Comparison of ENCODE assay signal across 8 mouse cellular contexts in the genomic region with DNA sequence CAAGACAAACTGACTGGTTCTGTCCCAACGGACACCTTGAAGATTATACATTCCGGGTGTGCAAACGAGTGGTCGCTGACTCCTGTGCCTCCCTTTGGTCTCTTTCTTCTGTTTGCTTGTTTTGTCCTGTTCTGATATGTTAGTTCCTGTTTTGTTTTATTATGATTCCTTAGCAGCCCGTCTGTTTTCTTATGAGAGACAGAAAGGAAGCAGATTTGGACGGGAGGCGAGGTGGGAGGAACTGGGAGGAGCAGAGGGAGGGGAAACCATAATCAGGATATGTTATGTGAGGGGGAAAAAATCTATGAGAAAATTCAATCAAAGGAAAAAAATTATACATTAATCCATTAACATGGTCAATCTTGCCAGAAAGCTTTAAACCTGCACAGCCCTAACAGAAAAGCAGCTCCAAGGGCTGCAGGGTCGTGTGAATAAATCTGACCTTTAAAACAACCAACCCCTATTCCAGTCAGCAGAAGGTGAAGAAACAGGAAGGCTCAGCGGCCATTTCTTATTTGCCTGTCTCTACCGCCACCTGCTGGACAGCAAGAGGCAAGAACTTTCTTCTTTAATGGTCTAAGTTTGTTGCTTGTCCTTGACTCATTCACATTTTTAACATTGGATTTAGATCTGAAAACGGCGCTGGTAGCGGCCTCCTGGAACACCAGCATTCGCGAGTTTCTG. TPM values are rescaled to one million over a fixed set of nuclear protein-coding genes. Genes with fewer than 3 reads are reported as not detected.
A peak's percentile ranks its signal among the peaks of the same experiment; 100 is the strongest.
DNase-seq lines count a peak whose midpoint lies in the region; ATAC-seq and TF ChIP-seq lines count a peak whose summit lies in the region.

No protein-coding gene starts in this region.

- 25% methylated on average over 15 of the region's 15 CpGs for WGBS in limb, embryonic 15.5 days
- WGBS in midbrain, postnatal 0 days: 23% methylated on average over 15 of the region's 15 CpGs

- H3K4me3 ChIP-seq in limb, embryonic 15.5 days: 0 out of 2 replicates have a peak overlapping the region, but pooled peaks have one; percentile 2
- H3K4me3 ChIP-seq in midbrain, postnatal 0 days (ENCODE audit: low read depth, low read length): no peak overlapping the region

- no peak overlapping the region for H3K4me2 ChIP-seq in limb, embryonic 15.5 days
- H3K4me2 ChIP-seq in midbrain, postnatal 0 days (ENCODE audit: low read depth, low read length, poor library complexity, severe bottlenecking): no peak overlapping the region

- no peaks in the 10 kb centered on the region for H3K9me3 ChIP-seq in limb, embryonic 15.5 days
- H3K9me3 ChIP-seq in midbrain, postnatal 0 days (ENCODE audit: low read length): no peaks in the 10 kb centered on the region

- H3K27ac ChIP-seq in limb, embryonic 15.5 days: 0 out of 2 replicates have a peak overlapping the region, but pooled peaks have one; percentile 22
- no peak overlapping the region for H3K27ac ChIP-seq in midbrain, postnatal 0 days (ENCODE audit: low read depth, low read length)

- peak; percentile 88 for DNase-seq in A20 (ENCODE audit: low read depth, low spot score)
- DNase-seq in adrenal gland, postnatal 14 days: peak; percentile 91
- DNase-seq in embryo, embryonic 9.5 days (ENCODE audit: extremely low spot score): peak; percentile 66
- DNase-seq in heart, adult 11 months: peak; percentile 96
- peak; percentile 67 for DNase-seq in kidney, adult 11 months
- peak; percentile 84 for DNase-seq in midbrain, postnatal 0 days (ENCODE audit: low spot score)
- DNase-seq in spleen, postnatal 10 days (ENCODE audit: low spot score in 2 of 2): peak; percentile 67 to 86

- no peak overlapping the region for H3K9ac ChIP-seq in limb, embryonic 15.5 days
- no peak overlapping the region for H3K9ac ChIP-seq in midbrain, postnatal 0 days (replicated peaks; ENCODE audit: low read length, poor library complexity, severe bottlenecking)

- no peaks in the 10 kb centered on the region for H3K27me3 ChIP-seq in limb, embryonic 15.5 days
- no peaks in the 10 kb centered on the region for H3K27me3 ChIP-seq in midbrain, postnatal 0 days (ENCODE audit: insufficient read depth, low read length)

- peak; percentile 93 for TF ChIP-seq CTCF in midbrain, postnatal 0 days (IDR thresholded peaks at IDR 0.05)

- peaks cover 15% of the 10 kb centered on the region for H3K36me3 ChIP-seq in limb, embryonic 15.5 days
- 0 out of 2 replicates have a peak, but pooled peaks cover 4% of the 10 kb centered on the region for H3K36me3 ChIP-seq in midbrain, postnatal 0 days (ENCODE audit: insufficient read depth, low read length)

- ATAC-seq in limb, embryonic 15.5 days (ENCODE audit: insufficient number of reproducible peaks, low FRiP score, low TSS enrichment, low read depth): no peak
- ATAC-seq in midbrain, postnatal 0 days (ENCODE audit: low FRiP score): no peak

- no peaks in the 10 kb centered on the region for H3K4me1 ChIP-seq in limb, embryonic 15.5 days
- no peaks in the 10 kb centered on the region for H3K4me1 ChIP-seq in midbrain, postnatal 0 days (ENCODE audit: insufficient read depth, low read length)

RNA-seq across cellular contexts. Expression of a gene that starts 19.1 kb away (rescaled TPM):
- 56.5 and 57.5 TPM in 2 replicates for total RNA-seq in adrenal gland, postnatal 14 days (2021)
- 267 and 297 TPM in 2 replicates for polyA plus RNA-seq in limb, embryonic 15.5 days (2015; fragmentation: Nextera tagmentation; extraction: Ambion mirVana)
- 11.2 and 12.3 TPM in 2 replicates for total RNA-seq in midbrain, postnatal 0 days (2014; rRNA removed)
- 34.8 and 50.4 TPM in 2 replicates for polyA plus RNA-seq in midbrain, postnatal 0 days (2015; fragmentation: Nextera tagmentation; extraction: Ambion mirVana)

RNA-seq across cellular contexts. Expression of a gene that starts 43.1 kb away (rescaled TPM):
- 11.6 and 12.0 TPM in 2 replicates for total RNA-seq in adrenal gland, postnatal 14 days (2021)
- polyA plus RNA-seq in limb, embryonic 15.5 days (2015; fragmentation: Nextera tagmentation; extraction: Ambion mirVana): 26.3 and 30.2 TPM in 2 replicates
- total RNA-seq in midbrain, postnatal 0 days (2014; rRNA removed): 18.0 and 21.0 TPM in 2 replicates
- 14.4 and 14.6 TPM in 2 replicates for polyA plus RNA-seq in midbrain, postnatal 0 days (2015; fragmentation: Nextera tagmentation; extraction: Ambion mirVana)
